Mouse (Mus musculus) bone marrow, adult 2 months (tissue): ENCODE measurements around the gene Ccser1.

Experiments
- CTCF ChIP-seq: fragments of 200-500 bp; IDR thresholded peaks from 2 replicates; pipeline ENCODE4 v1.5.1; 2011; ENCODE audit warnings: low read length, control low read depth; ENCODE audit not compliant: control insufficient read depth, insufficient read depth
- POLR2A ChIP-seq: fragments of 200-500 bp; IDR thresholded peaks from 2 replicates; pipeline ENCODE4 v1.6.1; 2011; ENCODE audit warnings: low read depth, mild to moderate bottlenecking, control low read depth, low read length, borderline replicate concordance; ENCODE audit not compliant: control insufficient read depth

DNA sequence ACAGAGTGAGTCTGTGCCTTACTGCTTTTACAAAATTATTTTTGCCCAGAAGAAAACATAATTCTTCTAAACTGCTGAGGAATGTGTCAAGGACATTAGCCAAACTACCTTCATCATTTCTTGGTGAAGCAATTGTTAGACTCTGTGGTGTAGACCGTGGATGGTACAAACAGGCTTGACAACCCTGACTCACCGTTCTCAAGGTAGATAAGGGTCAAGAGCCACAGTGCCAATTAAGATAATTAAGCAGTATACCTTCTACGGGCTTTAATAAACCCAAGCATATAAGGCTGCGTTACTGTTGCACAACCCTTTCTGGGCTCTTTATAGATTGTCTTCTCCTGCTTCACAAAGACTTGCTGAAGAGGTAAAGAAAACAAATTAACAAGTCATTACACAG lies 66.4 kb downstream of the Ccser1 start:
- TF ChIP-seq CTCF, result no peak
- no peak for TF ChIP-seq POLR2A
